Mouse (Mus musculus) adipose tissue, adult 10 weeks (tissue): ENCODE data around the gene Olfr381. TPM values are rescaled to one million over a fixed set of nuclear protein-coding genes. Genes with fewer than 3 reads are reported as not detected.

Experiments
- polyA plus RNA-seq: library from polyadenylated mRNA; stranded (reverse); fragments of 350-450 nt; fragmentation: Illumina TruSeq; extraction: RNeasy Lipid Tissue Mini Kit (QIAGEN cat#74804); gene quantifications from one replicate; pipeline ENCODE4 v1.2.3, GENCODE M21; 2014; ENCODE audit warnings: low read depth, low replicate concordance

Olfr381 gene
- not detected for polyA plus RNA-seq

DNA sequence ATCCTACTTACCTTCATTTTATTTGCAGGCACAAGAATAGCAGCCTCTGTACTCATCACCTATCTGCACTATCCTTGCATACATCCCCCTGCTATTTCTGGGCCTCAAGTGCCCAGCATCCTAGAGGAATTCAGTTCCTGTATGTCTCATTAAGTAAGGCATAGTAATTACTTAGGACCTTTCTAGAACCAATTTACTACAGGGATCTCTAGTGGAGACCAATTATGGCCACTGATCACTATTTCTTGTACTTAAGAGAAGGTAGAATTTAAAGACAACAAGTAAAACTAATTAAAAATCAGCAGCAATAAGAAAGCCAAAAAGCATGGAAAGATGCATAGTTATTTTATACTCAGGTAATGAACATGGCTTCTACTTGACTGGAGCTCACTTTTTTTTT lies at the start of gene Olfr381:
Gene Olfr381 (minus strand): TSS at position 101 of the 400 bp plus-strand sequence.

DNA sequence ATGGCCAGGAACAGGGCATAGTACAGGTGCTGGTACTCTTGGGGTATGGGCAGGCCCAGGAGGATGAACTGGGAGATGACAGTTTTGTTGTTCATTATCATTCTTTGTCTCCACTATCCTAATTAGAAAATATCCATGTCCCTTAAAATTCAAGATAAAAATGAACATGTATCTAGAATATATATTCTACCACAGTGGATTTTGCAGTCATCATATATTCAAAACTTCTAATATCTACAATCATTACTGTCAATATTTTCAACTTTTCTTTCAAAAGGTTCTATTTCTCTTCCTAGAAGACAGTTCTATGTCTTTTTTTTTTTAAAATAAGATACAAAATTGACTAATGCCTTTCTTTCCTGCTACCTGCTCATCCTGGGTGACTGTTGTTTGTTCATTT lies 25.7 kb upstream of the Olfr381 start, which contains the start of gene Olfr382:
Gene Olfr382 (minus strand): TSS at position 101 of the 400 bp plus-strand sequence.

DNA sequence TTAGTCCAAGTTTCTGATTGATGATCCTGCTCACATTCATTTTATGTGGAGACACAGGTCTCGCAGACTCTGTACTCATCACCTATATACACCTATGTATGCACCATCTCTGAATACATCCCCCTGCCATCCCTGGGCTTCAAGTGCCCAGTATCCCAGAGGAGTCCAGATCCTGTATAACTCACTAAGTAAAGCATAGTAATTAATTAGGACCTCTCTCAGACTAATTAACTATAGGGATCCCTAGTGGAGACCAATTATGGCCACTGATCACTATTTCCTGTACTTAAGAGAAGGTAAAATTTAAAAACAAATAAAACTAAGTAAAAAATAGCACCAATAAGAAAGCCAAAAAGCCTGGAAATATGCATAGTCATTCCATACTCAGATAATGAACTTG lies 34.0 kb downstream of the Olfr381 start, which contains the start of gene Olfr380:
Gene Olfr380 (minus strand): TSS at position 101 of the 400 bp plus-strand sequence.

Other genes starting within 250 kb of the Olfr381 start
- gene Trpv3, start 224.2 kb downstream of the Olfr381 start, polyA plus RNA-seq: 0.46 TPM
- gene Aspa, start 162.0 kb downstream of the Olfr381 start, polyA plus RNA-seq: 16.7 TPM
- gene Gm49340, start 161.9 kb downstream of the Olfr381 start, polyA plus RNA-seq: not detected
- 1.6 TPM for gene Spata22, start 161.9 kb downstream of the Olfr381 start, polyA plus RNA-seq
- not detected for gene Olfr20, start 140.8 kb downstream of the Olfr381 start, polyA plus RNA-seq
- gene Olfr376, start 120.4 kb downstream of the Olfr381 start, polyA plus RNA-seq: not detected
- gene Olfr1, start 92.0 kb downstream of the Olfr381 start, polyA plus RNA-seq: not detected
- not detected for gene Olfr378, start 63.1 kb downstream of the Olfr381 start, polyA plus RNA-seq
- not detected for gene Olfr380, start 34.1 kb downstream of the Olfr381 start, polyA plus RNA-seq
- gene Olfr382, start 25.6 kb upstream of the Olfr381 start, polyA plus RNA-seq: not detected
- not detected for gene Olfr385, start 101.4 kb upstream of the Olfr381 start, polyA plus RNA-seq
- gene Olfr384, start 107.0 kb upstream of the Olfr381 start, polyA plus RNA-seq: not detected
- gene Zfp735, start 197.2 kb upstream of the Olfr381 start, polyA plus RNA-seq: not detected